Mouse (Mus musculus) liver, adult 2 months (tissue): ENCODE measurements around the gene Slc7a14. TPM values are rescaled to one million over a fixed set of nuclear protein-coding genes. Genes with fewer than 3 reads are reported as not detected.
"Not testable (repeated sequence)": the region's sequence is repeated elsewhere in the genome, so short reads cannot be mapped to it uniquely, and the experiment has no call there.

ENCODE experiments used
- DNase-seq: peaks from one replicate; pipeline ENCODE4 v3.0.0-alpha.2; 2011; ENCODE audit warnings: low read depth, low spot score; ENCODE audit errors: extremely low read depth
- H3K27ac ChIP-seq: fragments of 200-500 bp; replicated peaks from 2 replicates; pipeline ENCODE4 v1.5.1; 2012; ENCODE audit warnings: low read depth, mild to moderate bottlenecking, control low read depth, inconsistent platforms, low read length; ENCODE audit not compliant: insufficient read depth
- H3K27me3 ChIP-seq: fragments of 200-500 bp; 2 replicates; pipeline ENCODE4 v1.6.1; 2012; ENCODE audit warnings: mild to moderate bottlenecking, moderate library complexity, low read length, inconsistent platforms; ENCODE audit not compliant: control insufficient read depth, insufficient read depth
- H3K36me3 ChIP-seq: fragments of 200-500 bp; 2 replicates; pipeline ENCODE4 v1.6.1; 2012; ENCODE audit warnings: low read length, inconsistent platforms; ENCODE audit not compliant: control insufficient read depth, insufficient read depth
- H3K4me1 ChIP-seq: fragments of 200-500 bp; 2 replicates; pipeline ENCODE4 v1.6.1; 2011; ENCODE audit warnings: low read length; ENCODE audit not compliant: control insufficient read depth, insufficient read depth
- H3K4me3 ChIP-seq: fragments of 200-500 bp; 2 replicates; pipeline ENCODE4 v1.5.1; 2011; ENCODE audit warnings: low read depth, mild to moderate bottlenecking, control low read depth, low read length, moderate library complexity; ENCODE audit not compliant: insufficient read depth
- H3K79me2 ChIP-seq: fragments of 200-500 bp; 2 replicates; pipeline ENCODE4 v1.6.1; 2012; ENCODE audit warnings: inconsistent platforms, mild to moderate bottlenecking, low read length, moderate library complexity; ENCODE audit not compliant: control insufficient read depth, insufficient read depth
- H3K9ac ChIP-seq: fragments of 200-500 bp; 2 replicates; pipeline ENCODE4 v1.6.1; 2012; ENCODE audit warnings: low read depth, mild to moderate bottlenecking, control low read depth, inconsistent platforms, low read length
- CTCF ChIP-seq: fragments of 200-500 bp; IDR thresholded peaks from 2 replicates; pipeline ENCODE4 v1.5.1; 2011; ENCODE audit warnings: low read depth, low read length, control low read depth
- POLR2A ChIP-seq: fragments of 200-500 bp; IDR thresholded peaks from 2 replicates; pipeline ENCODE4 v1.6.1; 2011; ENCODE audit warnings: low read length, control low read depth; ENCODE audit not compliant: insufficient read depth; ENCODE audit errors: extremely low read depth
- WGBS: fragments of 180-500 bp; shearing (Covaris S2); methylation state at CpG from one replicate; pipeline ENCODE4 v1.1.7; 2018; 5-methylcytosine and 5-hydroxymethylcytosine counted together
- polyA plus RNA-seq: library from polyadenylated mRNA; depleted of rRNA; stranded (reverse); fragments of >200 nt; gene quantifications from 2 replicates; pipeline ENCODE4 v1.2.3, GENCODE M21; 2012
- total RNA-seq: library from RNA; depleted of rRNA; stranded (reverse); fragments of >200 nt; gene quantifications from 2 replicates; pipeline ENCODE4 v1.2.3, GENCODE M21; 2014

Gene Slc7a14
- total and polyA plus RNA-seq, 2 experiments, result not detected

DNA sequence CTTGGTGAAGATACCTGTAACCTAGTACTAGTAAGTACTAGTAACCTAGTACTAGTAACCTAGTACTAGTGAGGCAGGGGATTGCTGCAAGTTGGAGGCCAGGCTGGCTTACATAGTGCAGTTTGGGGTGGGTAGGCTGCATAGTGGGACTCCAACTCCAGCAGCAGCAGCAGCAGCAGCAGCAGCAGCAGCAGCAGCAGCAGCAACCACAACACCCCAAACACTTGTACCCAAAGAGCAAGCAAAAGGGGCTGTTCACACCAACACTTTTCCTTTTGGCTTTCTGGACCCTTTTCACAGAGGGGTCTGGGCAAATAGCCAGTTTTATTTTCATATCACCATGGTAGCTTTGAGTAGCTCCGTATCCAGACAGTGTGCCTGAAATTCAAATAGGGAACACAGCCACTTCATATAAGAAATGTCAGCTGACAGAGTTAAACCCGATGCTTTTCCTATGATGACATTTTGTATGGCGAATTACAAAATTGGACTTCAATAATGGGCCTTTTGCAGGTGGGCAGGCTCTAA is 22.7 kb downstream of the Slc7a14 start:
- WGBS, result 80% methylated on average over 3 of the region's 3 CpGs

DNA sequence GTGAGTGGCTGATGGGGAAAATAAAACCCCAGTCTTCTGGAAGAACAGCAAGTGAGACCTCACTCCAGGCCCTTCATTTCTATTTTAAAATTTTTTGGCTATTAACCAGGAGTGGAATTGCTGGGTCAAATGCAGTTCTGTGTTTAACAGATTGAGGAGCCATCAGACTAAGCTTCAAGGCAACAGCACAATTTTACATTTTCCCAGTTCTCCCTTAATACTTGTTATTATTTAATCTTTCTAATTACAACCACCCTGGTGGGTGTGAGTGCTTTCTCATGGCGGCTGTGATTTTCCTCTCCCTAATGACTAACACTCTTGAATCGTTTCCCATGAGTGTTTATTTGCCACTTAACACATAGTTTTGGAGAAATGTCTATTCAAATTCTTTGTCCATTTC is 29.1 kb downstream of the Slc7a14 start:
- H3K27ac ChIP-seq, result no peak overlapping the region
- TF ChIP-seq POLR2A (no peak), CTCF (no peak)
- WGBS, result 66% methylated on average over 2 of the region's 2 CpGs
- H3K4me3 ChIP-seq, result no peak overlapping the region
- no peaks in the 10 kb centered on the region for H3K79me2 ChIP-seq
- DNase-seq, result no peak
- no peaks in the 10 kb centered on the region for H3K27me3 ChIP-seq
- no peaks in the 10 kb centered on the region for H3K36me3 ChIP-seq
- H3K4me1 ChIP-seq, result no peaks in the 10 kb centered on the region
- H3K9ac ChIP-seq, result no peak overlapping the region

More for the DNA sequence above, 22.7 kb downstream of the Slc7a14 start:
- no peak overlapping the region for H3K27ac ChIP-seq
- H3K9ac ChIP-seq, result no peak overlapping the region
- H3K4me1 ChIP-seq, result no peaks in the 10 kb centered on the region
- no peak overlapping the region for H3K4me3 ChIP-seq
- no peak for TF ChIP-seq CTCF
- no peak for TF ChIP-seq POLR2A
- H3K79me2 ChIP-seq, result no peaks in the 10 kb centered on the region
- H3K36me3 ChIP-seq, result no peaks in the 10 kb centered on the region
- H3K27me3 ChIP-seq, result no peaks in the 10 kb centered on the region
- no peak for DNase-seq

DNA sequence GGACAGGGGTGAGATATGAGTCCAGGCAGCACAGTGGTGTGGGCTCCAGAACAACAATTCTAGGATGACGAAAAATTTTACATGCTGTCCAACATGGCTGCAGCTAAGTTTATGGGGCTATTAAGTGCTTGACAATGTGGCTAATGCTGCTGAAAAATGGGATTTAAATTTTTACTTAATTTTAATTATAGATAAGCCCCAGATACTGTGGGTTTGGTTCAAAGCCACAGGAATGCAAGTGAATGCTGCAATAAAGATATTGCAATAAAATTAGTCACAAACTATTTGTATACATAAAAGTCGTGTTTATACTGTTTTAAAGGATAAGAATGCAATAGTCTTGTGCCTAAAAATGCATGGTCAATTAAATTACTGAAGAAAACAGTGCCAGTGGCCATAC is 35.3 kb downstream of the Slc7a14 start:
- Histone ChIP-seq H3K27ac (no peak overlapping the region), H3K79me2 (no peaks in the 10 kb centered on the region), H3K4me1 (no peaks in the 10 kb centered on the region), H3K4me3 (no peak overlapping the region), H3K9ac (no peak overlapping the region), H3K27me3 (no peaks in the 10 kb centered on the region), H3K36me3 (no peaks in the 10 kb centered on the region)
- no peak for DNase-seq
- TF ChIP-seq CTCF, result no peak
- no peak for TF ChIP-seq POLR2A
- 58% methylated on average over 2 of the region's 2 CpGs for WGBS

DNA sequence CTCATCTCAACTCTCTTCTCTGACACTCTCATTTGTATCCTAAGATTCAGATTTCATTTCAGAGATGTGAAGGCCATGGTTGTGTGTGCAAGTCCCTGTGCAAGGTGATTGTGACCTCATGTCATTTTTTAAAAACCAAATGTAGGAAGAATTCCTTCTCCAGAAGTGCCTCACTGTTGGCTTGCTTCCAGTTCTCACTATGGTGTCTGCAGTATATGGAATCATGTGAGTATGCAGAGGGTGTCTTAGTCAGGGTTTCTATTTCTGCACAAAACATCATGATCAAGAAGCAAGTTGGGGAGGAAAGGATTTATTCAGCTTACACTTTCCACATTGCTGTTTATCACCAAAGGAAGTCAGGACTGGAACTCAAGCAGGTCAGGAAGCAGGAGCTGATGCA is 36.9 kb downstream of the Slc7a14 start:
- not testable (repeated sequence) for DNase-seq, H3K27ac ChIP-seq, H3K9ac ChIP-seq, H3K27me3 ChIP-seq, H3K4me3 ChIP-seq, H3K36me3 ChIP-seq, H3K79me2 ChIP-seq, H3K4me1 ChIP-seq

DNA sequence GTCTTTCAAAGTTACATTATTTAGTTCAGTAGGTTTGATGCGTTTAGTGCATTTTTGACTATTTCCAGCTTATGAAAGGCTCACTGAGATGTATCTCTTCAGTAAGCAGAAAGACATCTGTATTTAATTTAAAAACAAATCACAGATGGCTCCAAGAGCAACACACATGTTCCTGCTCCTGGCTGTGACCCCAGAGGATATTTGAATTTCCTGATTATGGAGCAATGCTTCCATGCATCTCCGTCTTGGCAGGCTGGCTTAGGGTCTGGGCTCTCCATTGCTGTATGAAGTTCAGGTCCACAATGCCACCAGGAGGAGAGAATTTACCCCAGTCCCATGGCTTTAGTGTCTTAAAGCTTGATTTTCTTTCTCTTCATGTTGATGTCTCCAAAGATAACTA is 37.5 kb downstream of the Slc7a14 start:
- Histone ChIP-seq H3K4me1 (no peaks in the 10 kb centered on the region), H3K79me2 (no peaks in the 10 kb centered on the region), H3K27me3 (no peaks in the 10 kb centered on the region), H3K36me3 (no peaks in the 10 kb centered on the region), H3K27ac (no peak overlapping the region), H3K9ac (no peak overlapping the region), H3K4me3 (no peak overlapping the region)
- DNase-seq, result no peak
- WGBS, result 78% methylated on average over 2 of the region's 2 CpGs
- TF ChIP-seq CTCF, result no peak
- no peak for TF ChIP-seq POLR2A

DNA sequence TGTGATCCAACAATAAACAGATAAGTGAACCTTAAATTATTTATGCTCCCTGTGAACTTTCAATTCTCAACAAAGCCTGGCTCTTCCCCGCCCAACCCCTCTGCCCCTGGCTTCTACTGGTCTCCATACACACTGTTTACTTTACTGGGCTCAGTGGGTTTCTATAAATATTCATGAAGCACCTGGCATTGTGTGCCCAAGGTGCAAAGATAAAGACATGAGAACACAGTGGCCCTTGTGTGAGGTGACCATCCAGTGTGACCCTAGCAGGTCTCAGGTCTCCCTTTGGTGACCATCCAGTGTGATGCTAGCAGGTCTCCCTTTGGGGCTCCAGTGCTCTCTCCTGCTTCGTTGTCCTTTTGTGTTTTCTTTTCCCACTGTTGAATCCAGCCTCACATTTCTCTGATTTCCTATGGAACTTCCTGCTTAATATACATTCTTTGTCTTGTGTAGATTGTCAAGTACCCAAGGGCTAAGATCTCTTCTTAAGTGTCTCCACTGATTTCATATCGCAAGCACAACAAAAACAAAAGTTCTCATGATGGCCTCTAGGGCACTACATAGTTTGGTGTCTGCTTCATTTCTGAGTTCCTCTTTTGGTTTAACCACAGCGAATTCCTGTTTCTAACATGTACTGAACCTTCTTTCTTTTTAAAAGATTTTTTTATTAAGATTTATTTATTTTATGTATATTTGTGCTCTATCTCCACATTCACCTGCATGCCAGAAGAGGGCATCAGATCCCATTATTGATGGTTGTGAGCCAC is 40.4 kb downstream of the Slc7a14 start:
- Histone ChIP-seq H3K9ac (no peak overlapping the region), H3K27ac (no peak overlapping the region), H3K4me3 (no peak overlapping the region), H3K79me2 (no peaks in the 10 kb centered on the region), H3K36me3 (no peaks in the 10 kb centered on the region), H3K27me3 (no peaks in the 10 kb centered on the region), H3K4me1 (no peaks in the 10 kb centered on the region)
- 85% methylated on average over 4 of the region's 4 CpGs for WGBS
- TF ChIP-seq POLR2A (no peak), CTCF (no peak)
- no peak for DNase-seq
